ENCODE assay signal across 17 mouse cellular contexts in genomic region chr9:66905990-66906389, GRCm38 (mm10). TPM values are rescaled to one million over a fixed set of nuclear protein-coding genes. Genes with fewer than 3 reads are reported as not detected.
A peak's percentile ranks its signal among the peaks of the same experiment; 100 is the strongest.
DNase-seq lines count a peak whose midpoint lies in the region; ATAC-seq and TF ChIP-seq lines count a peak whose summit lies in the region.
"Had no signal": no experiment of that assay in that cellular context is flagged by ENCODE, and none has a peak within 500 bp of the region (broad histone marks: within the 10 kb centered on the region; RNA-seq: fewer than 3 reads in every experiment).

No protein-coding gene starts in this region.

- no peak for TF ChIP-seq CTCF in layer of hippocampus, adult 2 months (conservative IDR thresholded peaks at IDR 0.05)

- no peak overlapping the region for H3K9ac ChIP-seq in forebrain, embryonic 13.5 days
- H3K9ac ChIP-seq in midbrain, embryonic 15.5 days = no peak overlapping the region
- H3K9ac ChIP-seq: intestine, embryonic 15.5 days; kidney, embryonic 15.5 days; neural tube, embryonic 12.5 days had no signal

- no peaks in the 10 kb centered on the region for H3K36me3 ChIP-seq in forebrain, embryonic 13.5 days (ENCODE audit: poor library complexity, severe bottlenecking)
- H3K36me3 ChIP-seq in forebrain, embryonic 10.5 days (replicated peaks) = peaks cover 16% of the 10 kb centered on the region; the same call in 1 of the 2 replicates
- H3K36me3 ChIP-seq in midbrain, embryonic 15.5 days (replicated peaks) = no peaks in the 10 kb centered on the region
- H3K36me3 ChIP-seq: intestine, embryonic 15.5 days; kidney, embryonic 15.5 days; neural tube, embryonic 12.5 days had no signal

- no peak overlapping the region for H3K4me2 ChIP-seq in forebrain, embryonic 13.5 days
- no peak overlapping the region for H3K4me2 ChIP-seq in midbrain, embryonic 15.5 days
- H3K4me2 ChIP-seq: intestine, embryonic 15.5 days; kidney, embryonic 15.5 days; neural tube, embryonic 12.5 days had no signal

- H3K9me3 ChIP-seq in forebrain, embryonic 13.5 days (replicated peaks) = no peaks in the 10 kb centered on the region
- no peaks in the 10 kb centered on the region for H3K9me3 ChIP-seq in forebrain, embryonic 10.5 days
- no peaks in the 10 kb centered on the region for H3K9me3 ChIP-seq in midbrain, embryonic 15.5 days
- H3K9me3 ChIP-seq: intestine, embryonic 15.5 days; kidney, embryonic 15.5 days; midbrain, embryonic 10.5 days; neural tube, embryonic 12.5 days had no signal

- ATAC-seq in forebrain, embryonic 13.5 days = 0 out of 2 replicates have a peak, but pooled peaks have one; percentile 19
- ATAC-seq in midbrain, embryonic 15.5 days (replicated peaks) = no peak
- ATAC-seq: intestine, embryonic 15.5 days had no signal

- no peak for DNase-seq in forebrain, embryonic 10.5 days (ENCODE audit: extremely low spot score, low spot score)
- peak; percentile 65 for DNase-seq in thymus, postnatal 0 days (ENCODE audit: low spot score)
- no peak for DNase-seq in thymus, adult 18-20 months
- DNase-seq in gonadal fat pad, adult 2 months (ENCODE audit: low read depth) = peak; percentile 71
- no peak for DNase-seq in layer of hippocampus, adult 2 months (ENCODE audit: low spot score in 2 of 2)
- no peak for DNase-seq in kidney, postnatal 36 days
- DNase-seq: cerebellum, postnatal 10 days; heart, adult 18-20 months; lung, postnatal 14 days; right cerebral cortex, postnatal 25 days had no signal

- peaks cover 36% of the 10 kb centered on the region for H3K4me1 ChIP-seq in forebrain, embryonic 13.5 days
- H3K4me1 ChIP-seq in forebrain, embryonic 10.5 days = peaks cover 19% of the 10 kb centered on the region
- H3K4me1 ChIP-seq in midbrain, embryonic 15.5 days = peaks cover 6% of the 10 kb centered on the region
- H3K4me1 ChIP-seq: midbrain, embryonic 10.5 days had no signal

- no peaks in the 10 kb centered on the region for H3K27me3 ChIP-seq in forebrain, embryonic 13.5 days
- no peaks in the 10 kb centered on the region for H3K27me3 ChIP-seq in forebrain, embryonic 10.5 days (ENCODE audit: poor library complexity, severe bottlenecking)
- no peaks in the 10 kb centered on the region for H3K27me3 ChIP-seq in midbrain, embryonic 15.5 days (replicated peaks)
- H3K27me3 ChIP-seq: intestine, embryonic 15.5 days; kidney, embryonic 15.5 days; neural tube, embryonic 12.5 days had no signal

- 61% methylated on average over 9 of the region's 9 CpGs for WGBS in forebrain, embryonic 13.5 days
- WGBS in forebrain, embryonic 10.5 days = 80% methylated on average over 9 of the region's 9 CpGs
- 76% methylated on average over 9 of the region's 9 CpGs for WGBS in midbrain, embryonic 15.5 days

- no peak overlapping the region for H3K27ac ChIP-seq in forebrain, embryonic 13.5 days
- H3K27ac ChIP-seq in forebrain, embryonic 10.5 days = no peak overlapping the region
- H3K27ac ChIP-seq in layer of hippocampus, adult 2 months = no peak overlapping the region
- no peak overlapping the region for H3K27ac ChIP-seq in midbrain, embryonic 15.5 days
- H3K27ac ChIP-seq: intestine, embryonic 15.5 days; kidney, embryonic 15.5 days; left cerebral cortex, adult 2 months; midbrain, embryonic 10.5 days; neural tube, embryonic 12.5 days had no signal

- no peak overlapping the region for H3K4me3 ChIP-seq in forebrain, embryonic 13.5 days
- no peak overlapping the region for H3K4me3 ChIP-seq in forebrain, embryonic 10.5 days
- no peak overlapping the region for H3K4me3 ChIP-seq in layer of hippocampus, adult 2 months
- no peak overlapping the region for H3K4me3 ChIP-seq in midbrain, embryonic 15.5 days
- H3K4me3 ChIP-seq: intestine, embryonic 15.5 days; kidney, embryonic 15.5 days; left cerebral cortex, adult 2 months; midbrain, embryonic 10.5 days; neural tube, embryonic 12.5 days had no signal

RNA-seq across cellular contexts. Expression of gene Rab8b, which starts 13.5 kb away (rescaled TPM):
- polyA plus RNA-seq in forebrain, embryonic 13.5 days (2015; fragmentation: Nextera tagmentation; extraction: Ambion mirVana) = 41.0 and 43.8 TPM in 2 replicates
- 33.4 and 34.0 TPM in 2 replicates for polyA plus RNA-seq in forebrain, embryonic 10.5 days (2016; fragmentation: Nextera tagmentation; extraction: Ambion mirVana)
- polyA plus RNA-seq in thymus, postnatal 0 days (2015; fragmentation: Nextera tagmentation; extraction: Ambion mirVana) = 14.4 and 25.8 TPM in 2 replicates
- 9.7 and 10.6 TPM in 2 replicates for polyA plus RNA-seq in gonadal fat pad, adult 2 months (2012; rRNA removed)
- 10 to 100 TPM; 46.1 to 47.1 TPM for total RNA-seq in layer of hippocampus, adult 2 months (2021)
- 28.5 and 29.0 TPM in 2 replicates for polyA plus RNA-seq in midbrain, embryonic 15.5 days (2015; fragmentation: Nextera tagmentation; extraction: Ambion mirVana)

RNA-seq across cellular contexts. Expression of gene Rps27l, which starts 39.9 kb away (rescaled TPM):
- 470 and 585 TPM in 2 replicates for polyA plus RNA-seq in forebrain, embryonic 13.5 days (2015; fragmentation: Nextera tagmentation; extraction: Ambion mirVana)
- 818 and 845 TPM in 2 replicates for polyA plus RNA-seq in forebrain, embryonic 10.5 days (2016; fragmentation: Nextera tagmentation; extraction: Ambion mirVana)
- polyA plus RNA-seq in thymus, postnatal 0 days (2015; fragmentation: Nextera tagmentation; extraction: Ambion mirVana) = 828 and 912 TPM in 2 replicates
- polyA plus RNA-seq in gonadal fat pad, adult 2 months (2012; rRNA removed) = 59.1 and 75.4 TPM in 2 replicates
- total RNA-seq in layer of hippocampus, adult 2 months (2021) = 10 to 100 TPM; 32.8 to 38.4 TPM
- polyA plus RNA-seq in midbrain, embryonic 15.5 days (2015; fragmentation: Nextera tagmentation; extraction: Ambion mirVana) = 179 and 197 TPM in 2 replicates

Comparison
In these comparisons a context has a peak if more than half of its experiments do, and no peak if none do; other contexts are left out.
1. DNase-seq: peak in thymus, postnatal 0 days (single experiment) and gonadal fat pad, adult 2 months (single experiment); none in forebrain, embryonic 10.5 days (single experiment), thymus, adult 18-20 months (0 of 2), layer of hippocampus, adult 2 months (0 of 2) and kidney, postnatal 36 days (0 of 2).